9 mouse cellular contexts compared by ENCODE assay signal in the genomic region with DNA sequence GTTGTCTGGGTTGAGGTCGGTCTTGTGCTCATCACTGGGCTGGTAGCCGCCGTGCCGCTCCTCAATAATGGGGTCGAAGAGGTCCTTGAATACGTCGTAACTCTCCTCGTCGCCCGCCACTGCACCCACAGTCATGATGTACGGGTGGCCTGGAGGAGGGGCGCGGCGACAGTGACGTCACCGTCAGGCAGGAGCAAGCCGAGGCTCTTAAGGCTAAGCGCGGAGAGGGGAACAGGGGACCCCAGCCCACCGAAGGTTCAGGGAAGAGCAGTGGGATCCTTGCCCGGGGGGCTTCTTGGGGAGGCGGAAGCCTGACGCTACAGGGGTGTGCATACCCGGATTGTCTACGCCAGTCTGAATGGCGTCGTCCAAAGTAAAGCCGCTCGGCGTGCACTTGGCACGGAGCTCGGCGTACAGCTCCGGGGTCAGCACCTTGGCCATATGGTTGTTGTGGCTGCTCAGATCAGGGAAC. TPM values are rescaled to one million over a fixed set of nuclear protein-coding genes. Genes with fewer than 3 reads are reported as not detected.
DNase-seq lines count a peak whose midpoint lies in the region; ATAC-seq lines count a peak whose summit lies in the region.
"Had no signal": no experiment of that assay in that cellular context is flagged by ENCODE, and none has a peak within 500 bp of the region (broad histone marks: within the 10 kb centered on the region; RNA-seq: fewer than 3 reads in every experiment).

No protein-coding gene starts in this region.

- no peaks in the 10 kb centered on the region for H3K27me3 ChIP-seq in forebrain, embryonic 16.5 days (replicated peaks; ENCODE audit: control insufficient read depth, insufficient read depth, low read length)
- H3K27me3 ChIP-seq in limb, embryonic 11.5 days (ENCODE audit: control insufficient read depth, insufficient read depth, low read length) = peaks cover 47% of the 10 kb centered on the region
- H3K27me3 ChIP-seq in midbrain, embryonic 13.5 days = peaks cover 5% of the 10 kb centered on the region
- H3K27me3 ChIP-seq in stomach, embryonic 16.5 days (ENCODE audit: control insufficient read depth, insufficient read depth, low read length) = peaks cover 19% of the 10 kb centered on the region; the same call in 1 of the 2 replicates
- H3K27me3 ChIP-seq: CH12.LX had no signal

- H3K4me2 ChIP-seq in forebrain, embryonic 16.5 days (ENCODE audit: low read length) = peak overlapping the region; percentile 68
- peak overlapping the region; percentile 95 for H3K4me2 ChIP-seq in limb, embryonic 11.5 days (ENCODE audit: low read depth, severe bottlenecking)
- peak overlapping the region; percentile 98 for H3K4me2 ChIP-seq in midbrain, embryonic 13.5 days (replicated peaks)
- H3K4me2 ChIP-seq in stomach, embryonic 16.5 days (ENCODE audit: low read depth, low read length) = peak overlapping the region; percentile 94

- peak overlapping the region; percentile 94 for H3K4me3 ChIP-seq in forebrain, embryonic 16.5 days (replicated peaks; ENCODE audit: low read length)
- H3K4me3 ChIP-seq in limb, embryonic 11.5 days (ENCODE audit: low read depth, low read length) = peak overlapping the region; percentile 48
- peak overlapping the region; percentile 87 for H3K4me3 ChIP-seq in midbrain, embryonic 13.5 days (replicated peaks)
- H3K4me3 ChIP-seq in stomach, embryonic 16.5 days (replicated peaks; ENCODE audit: low read length) = peak overlapping the region; percentile 64

- peak; percentile 43 for DNase-seq in gastrocnemius, adult 18-20 months (ENCODE audit: low spot score)
- DNase-seq in gastrocnemius, adult 8-10 months (ENCODE audit: low spot score in 2 of 2) = no peak
- DNase-seq in cerebellum, adult 11-12 months = peak; percentile 89
- DNase-seq in induced T-regulatory cell, adult 2 months (ENCODE audit: low read depth) = peak; percentile 77
- DNase-seq in limb, embryonic 11.5 days (ENCODE audit: low spot score) = peak; percentile 67

- peaks cover 32% of the 10 kb centered on the region for H3K4me1 ChIP-seq in forebrain, embryonic 16.5 days (replicated peaks; ENCODE audit: control insufficient read depth, insufficient read depth, low read length)
- peaks cover 21% of the 10 kb centered on the region for H3K4me1 ChIP-seq in limb, embryonic 11.5 days (ENCODE audit: control insufficient read depth, insufficient read depth, low read length)
- H3K4me1 ChIP-seq in midbrain, embryonic 13.5 days (replicated peaks) = peaks cover 42% of the 10 kb centered on the region
- peaks cover 33% of the 10 kb centered on the region for H3K4me1 ChIP-seq in stomach, embryonic 16.5 days (ENCODE audit: control insufficient read depth, insufficient read depth, low read length)

- under 1% methylated on average over 34 of the region's 34 CpGs for WGBS in forebrain, embryonic 16.5 days
- WGBS in limb, embryonic 11.5 days = under 1% methylated on average over 34 of the region's 34 CpGs
- under 1% methylated on average over 34 of the region's 34 CpGs for WGBS in midbrain, embryonic 13.5 days
- WGBS in stomach, embryonic 16.5 days = under 1% methylated on average over 34 of the region's 34 CpGs

- H3K9ac ChIP-seq in forebrain, embryonic 16.5 days (replicated peaks; ENCODE audit: low read depth, low read length) = peak overlapping the region; percentile 98
- H3K9ac ChIP-seq in limb, embryonic 11.5 days (ENCODE audit: low read length) = 0 out of 2 replicates have a peak overlapping the region, but pooled peaks have one; percentile 9
- peak overlapping the region; percentile 98 for H3K9ac ChIP-seq in midbrain, embryonic 13.5 days (replicated peaks)
- peak overlapping the region; percentile 81 for H3K9ac ChIP-seq in stomach, embryonic 16.5 days (ENCODE audit: low read length)

- H3K27ac ChIP-seq in forebrain, embryonic 16.5 days (ENCODE audit: low read length) = peak overlapping the region; percentile 92
- no peak overlapping the region for H3K27ac ChIP-seq in limb, embryonic 11.5 days (replicated peaks; ENCODE audit: low read depth, low read length)
- H3K27ac ChIP-seq in midbrain, embryonic 13.5 days = peak overlapping the region; percentile 95
- peak overlapping the region; percentile 62; the same call in 1 of the 2 replicates for H3K27ac ChIP-seq in stomach, embryonic 16.5 days (ENCODE audit: low read length)

- no peaks in the 10 kb centered on the region; the same call in 1 of the 2 replicates for H3K36me3 ChIP-seq in forebrain, embryonic 16.5 days (ENCODE audit: control insufficient read depth, insufficient read depth)
- no peaks in the 10 kb centered on the region for H3K36me3 ChIP-seq in limb, embryonic 11.5 days (ENCODE audit: control insufficient read depth, insufficient read depth, low read length)
- peaks cover 26% of the 10 kb centered on the region for H3K36me3 ChIP-seq in midbrain, embryonic 13.5 days
- H3K36me3 ChIP-seq in stomach, embryonic 16.5 days (ENCODE audit: control insufficient read depth, insufficient read depth, low read length) = no peaks in the 10 kb centered on the region

- ATAC-seq in forebrain, embryonic 16.5 days = peak; percentile 74
- ATAC-seq in limb, embryonic 11.5 days (ENCODE audit: insufficient number of reproducible peaks, low FRiP score, low TSS enrichment, low read depth) = no peak; the same call in 1 of the 2 replicates
- ATAC-seq in midbrain, embryonic 13.5 days = peak; percentile 58
- ATAC-seq in stomach, embryonic 16.5 days (ENCODE audit: insufficient read depth, low FRiP score) = peak; percentile 2; the same call in 1 of the 2 replicates

- no peaks in the 10 kb centered on the region for H3K9me3 ChIP-seq in forebrain, embryonic 16.5 days (ENCODE audit: control insufficient read depth, low read length)
- H3K9me3 ChIP-seq in limb, embryonic 11.5 days (ENCODE audit: control insufficient read depth, low read length) = no peaks in the 10 kb centered on the region
- no peaks in the 10 kb centered on the region for H3K9me3 ChIP-seq in midbrain, embryonic 13.5 days
- H3K9me3 ChIP-seq in stomach, embryonic 16.5 days (replicated peaks; ENCODE audit: control insufficient read depth, low read length) = no peaks in the 10 kb centered on the region

RNA-seq across cellular contexts. Expression of a gene that starts 0.7 kb away (rescaled TPM):
- 10 to 100 TPM in 1 of 2 experiments, 1 to 10 TPM in 1; 5.9 to 12.2 TPM for total RNA-seq in gastrocnemius, adult 18-20 months (2021)
- total RNA-seq in gastrocnemius, adult 8-10 months (2022) = 1 to 10 TPM; 2.8 to 8.5 (median 5.7) TPM
- 1,407 and 1,413 TPM in 2 replicates for polyA plus RNA-seq in forebrain, embryonic 16.5 days (2015; fragmentation: Nextera tagmentation; extraction: Ambion mirVana)
- 76.4 and 84.4 TPM in 2 replicates for polyA plus RNA-seq in limb, embryonic 11.5 days (2014; fragmentation: Nextera tagmentation; extraction: Ambion mirVana)
- 1,952 and 2,005 TPM in 2 replicates for polyA plus RNA-seq in midbrain, embryonic 13.5 days (2015; fragmentation: Nextera tagmentation; extraction: Ambion mirVana)
- polyA plus RNA-seq in stomach, embryonic 16.5 days (2015; fragmentation: Nextera tagmentation; extraction: Ambion mirVana) = 698 and 764 TPM in 2 replicates

RNA-seq across cellular contexts. Expression of a gene that starts 6.4 kb away (rescaled TPM):
- 1 to 10 TPM; 2.4 to 3.9 TPM for total RNA-seq in gastrocnemius, adult 18-20 months (2021)
- total RNA-seq in gastrocnemius, adult 8-10 months (2022) = 1 to 10 TPM; 2.1 to 2.7 (median 2.5) TPM
- polyA plus RNA-seq in forebrain, embryonic 16.5 days (2015; fragmentation: Nextera tagmentation; extraction: Ambion mirVana) = 9.8 and 12.6 TPM in 2 replicates
- polyA plus RNA-seq in limb, embryonic 11.5 days (2014; fragmentation: Nextera tagmentation; extraction: Ambion mirVana) = 6.3 and 7.4 TPM in 2 replicates
- polyA plus RNA-seq in midbrain, embryonic 13.5 days (2015; fragmentation: Nextera tagmentation; extraction: Ambion mirVana) = 9.0 and 9.4 TPM in 2 replicates
- polyA plus RNA-seq in stomach, embryonic 16.5 days (2015; fragmentation: Nextera tagmentation; extraction: Ambion mirVana) = 9.7 and 10.4 TPM in 2 replicates

RNA-seq across cellular contexts. Expression of a gene that starts 41.6 kb away (rescaled TPM):
- total RNA-seq in gastrocnemius, adult 18-20 months (2021) = 10 to 100 TPM; 16.0 to 16.9 TPM
- 10 to 100 TPM; 11.4 to 19.6 (median 16.3) TPM for total RNA-seq in gastrocnemius, adult 8-10 months (2022)
- 70.8 and 71.5 TPM in 2 replicates for polyA plus RNA-seq in forebrain, embryonic 16.5 days (2015; fragmentation: Nextera tagmentation; extraction: Ambion mirVana)
- polyA plus RNA-seq in limb, embryonic 11.5 days (2014; fragmentation: Nextera tagmentation; extraction: Ambion mirVana) = 56.8 and 58.2 TPM in 2 replicates
- polyA plus RNA-seq in midbrain, embryonic 13.5 days (2015; fragmentation: Nextera tagmentation; extraction: Ambion mirVana) = 63.9 and 68.2 TPM in 2 replicates
- polyA plus RNA-seq in stomach, embryonic 16.5 days (2015; fragmentation: Nextera tagmentation; extraction: Ambion mirVana) = 49.3 and 51.6 TPM in 2 replicates

RNA-seq across cellular contexts. Expression of a gene that starts 41.6 kb away (rescaled TPM):
- 10 to 100 TPM; 40.5 to 43.5 TPM for total RNA-seq in gastrocnemius, adult 18-20 months (2021)
- total RNA-seq in gastrocnemius, adult 8-10 months (2022) = 10 to 100 TPM; 36.2 to 40.8 (median 38.9) TPM
- polyA plus RNA-seq in forebrain, embryonic 16.5 days (2015; fragmentation: Nextera tagmentation; extraction: Ambion mirVana) = 47.2 and 48.3 TPM in 2 replicates
- 55.1 and 61.1 TPM in 2 replicates for polyA plus RNA-seq in limb, embryonic 11.5 days (2014; fragmentation: Nextera tagmentation; extraction: Ambion mirVana)
- 59.5 and 59.6 TPM in 2 replicates for polyA plus RNA-seq in midbrain, embryonic 13.5 days (2015; fragmentation: Nextera tagmentation; extraction: Ambion mirVana)
- 43.0 and 47.0 TPM in 2 replicates for polyA plus RNA-seq in stomach, embryonic 16.5 days (2015; fragmentation: Nextera tagmentation; extraction: Ambion mirVana)

Comparison
In these comparisons a context has a peak if more than half of its experiments do, and no peak if none do; other contexts are left out.
1. DNase-seq: peak in gastrocnemius, adult 18-20 months (single experiment), cerebellum, adult 11-12 months (single experiment), induced T-regulatory cell, adult 2 months (single experiment) and limb, embryonic 11.5 days (single experiment); none in gastrocnemius, adult 8-10 months (0 of 2).
2. H3K9ac ChIP-seq: peak in every context shown above with its lines; median percentile 98 in forebrain, embryonic 16.5 days; 98 in midbrain, embryonic 13.5 days; 81 in stomach, embryonic 16.5 days; 9 in limb, embryonic 11.5 days.
3. Peak in every context shown above with its lines, with median percentiles within 50 percentile points of each other: H3K4me2 ChIP-seq and H3K4me3 ChIP-seq.